Mouse (Mus musculus): Measurements from ENCODE around the gene Sema6d. TPM values are rescaled to one million over a fixed set of nuclear protein-coding genes. Genes with fewer than 3 reads are reported as not detected.
A peak's percentile ranks its signal among the peaks of the same experiment; 100 is the strongest.

The Sema6d gene
- polyA plus RNA-seq, 1 experiment from 2014 or later = 41.3 TPM

DNA sequence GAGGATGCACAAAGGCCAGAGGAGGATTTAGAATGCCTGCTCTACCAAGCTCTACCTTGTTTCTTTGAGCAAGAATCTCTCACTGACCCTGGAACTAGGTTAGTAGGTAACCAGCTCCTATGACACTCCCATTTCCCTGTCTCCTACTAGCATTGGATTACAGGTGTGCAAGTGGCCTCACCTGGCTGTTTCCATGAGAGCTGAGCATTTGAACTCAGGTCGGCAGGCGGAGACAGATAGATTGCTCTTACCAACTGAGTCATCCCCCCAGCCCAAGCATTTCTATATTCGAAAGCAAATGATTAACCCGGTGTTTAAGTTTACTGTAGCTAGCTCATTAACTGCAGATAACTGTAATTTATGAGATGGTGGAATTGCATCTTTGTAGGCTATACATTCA, 503.0 kb downstream of the Sema6d start:
- ATAC-seq = no peak
- H3K36me3 ChIP-seq (ENCODE audit: control insufficient read depth, insufficient read depth, low read length) = no peaks in the 10 kb centered on the region
- no peak overlapping the region for H3K9ac ChIP-seq (ENCODE audit: low read depth, low read length)
- no peak overlapping the region for H3K4me2 ChIP-seq (ENCODE audit: low read length)
- no peaks in the 10 kb centered on the region for H3K4me1 ChIP-seq (ENCODE audit: control insufficient read depth, insufficient read depth, low read depth, low read length)
- H3K27ac ChIP-seq (ENCODE audit: low read depth, low read length) = no peak overlapping the region
- 91% methylated on average over 4 of the region's 4 CpGs for WGBS
- no peaks in the 10 kb centered on the region for H3K9me3 ChIP-seq (ENCODE audit: control insufficient read depth, low read length)
- no peak overlapping the region for H3K4me3 ChIP-seq (ENCODE audit: low read length)
- H3K27me3 ChIP-seq (replicated peaks; ENCODE audit: control insufficient read depth, insufficient read depth, low read length) = no peaks in the 10 kb centered on the region

DNA sequence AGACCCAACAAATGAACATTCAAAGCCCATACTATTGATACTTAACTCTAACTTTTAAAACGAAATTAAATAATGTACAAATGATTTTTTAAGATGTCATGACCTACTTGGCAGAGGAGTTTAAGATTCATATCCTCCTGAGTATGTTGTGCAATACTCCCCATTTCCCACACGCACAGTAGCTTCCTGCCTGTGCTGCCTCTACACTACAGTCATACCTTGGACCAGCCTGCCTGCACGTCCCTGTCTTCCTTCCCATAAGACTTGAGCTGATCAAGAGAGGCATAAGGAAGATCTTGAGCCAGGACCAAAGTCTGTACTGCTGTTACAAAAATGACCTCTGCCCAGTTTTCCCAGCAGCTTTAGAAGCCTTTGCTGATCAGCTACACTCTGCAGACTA, 509.2 kb downstream of the Sema6d start:
- ATAC-seq = no peak
- no peak overlapping the region for H3K4me3 ChIP-seq (ENCODE audit: low read length)
- no peak overlapping the region for H3K4me2 ChIP-seq (ENCODE audit: low read length)
- H3K4me1 ChIP-seq (ENCODE audit: control insufficient read depth, insufficient read depth, low read depth, low read length) = no peaks in the 10 kb centered on the region
- no peak overlapping the region for H3K9ac ChIP-seq (ENCODE audit: low read depth, low read length)
- 79% methylated on average over 3 of the region's 3 CpGs for WGBS
- no peaks in the 10 kb centered on the region for H3K9me3 ChIP-seq (ENCODE audit: control insufficient read depth, low read length)
- H3K27me3 ChIP-seq (replicated peaks; ENCODE audit: control insufficient read depth, insufficient read depth, low read length) = no peaks in the 10 kb centered on the region
- H3K27ac ChIP-seq (ENCODE audit: low read depth, low read length) = no peak overlapping the region
- no peaks in the 10 kb centered on the region for H3K36me3 ChIP-seq (ENCODE audit: control insufficient read depth, insufficient read depth, low read length)

GRCm38 (mm10) chr2:124601702-124602378, 512.1 kb downstream of the Sema6d start:
- Histone ChIP-seq H3K9me3 (ENCODE audit: control insufficient read depth, low read length) (no peaks in the 10 kb centered on the region), H3K27ac (ENCODE audit: low read depth, low read length) (no peak overlapping the region), H3K4me2 (ENCODE audit: low read length) (no peak overlapping the region), H3K9ac (ENCODE audit: low read depth, low read length) (no peak overlapping the region), H3K4me1 (ENCODE audit: control insufficient read depth, insufficient read depth, low read depth, low read length) (no peaks in the 10 kb centered on the region), H3K36me3 (ENCODE audit: control insufficient read depth, insufficient read depth, low read length) (no peaks in the 10 kb centered on the region), H3K4me3 (ENCODE audit: low read length) (no peak overlapping the region), H3K27me3 (replicated peaks; ENCODE audit: control insufficient read depth, insufficient read depth, low read length) (no peaks in the 10 kb centered on the region)
- no peak for ATAC-seq
- WGBS = 83% methylated on average over 9 of the region's 9 CpGs

DNA sequence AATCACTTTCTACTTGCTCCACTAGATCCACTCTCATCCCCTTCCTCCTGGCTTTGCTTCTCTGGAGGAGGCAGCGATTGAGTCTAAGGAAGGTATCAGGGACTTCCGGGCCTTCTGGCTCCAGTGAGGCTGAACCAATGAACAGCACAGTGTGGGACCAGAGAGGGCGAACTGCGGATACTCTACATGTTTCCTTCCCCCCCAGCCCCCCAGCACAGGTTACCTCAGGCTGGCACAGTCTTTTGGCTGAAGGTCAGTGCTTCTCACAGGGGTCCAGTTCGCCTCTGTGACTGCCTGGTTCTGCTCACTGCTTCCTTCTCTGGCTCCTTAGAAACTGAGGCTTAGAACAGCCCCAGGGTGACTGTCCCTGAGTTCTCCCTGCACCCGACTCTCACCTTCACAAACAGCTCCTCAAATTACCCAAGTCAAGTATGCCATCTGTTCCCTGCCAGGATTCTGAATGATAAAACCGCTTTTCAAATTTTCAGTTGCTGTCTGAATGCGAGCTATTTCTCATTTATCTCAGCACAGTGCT, 512.7 kb downstream of the Sema6d start:
- Histone ChIP-seq H3K36me3 (ENCODE audit: control insufficient read depth, insufficient read depth, low read length) (no peaks in the 10 kb centered on the region), H3K9me3 (ENCODE audit: control insufficient read depth, low read length) (no peaks in the 10 kb centered on the region), H3K4me2 (ENCODE audit: low read length) (no peak overlapping the region), H3K9ac (ENCODE audit: low read depth, low read length) (no peak overlapping the region), H3K4me1 (ENCODE audit: control insufficient read depth, insufficient read depth, low read depth, low read length) (no peaks in the 10 kb centered on the region), H3K27ac (ENCODE audit: low read depth, low read length) (no peak overlapping the region), H3K27me3 (replicated peaks; ENCODE audit: control insufficient read depth, insufficient read depth, low read length) (no peaks in the 10 kb centered on the region), H3K4me3 (ENCODE audit: low read length) (no peak overlapping the region)
- no peak; the same call in 1 of the 2 replicates for ATAC-seq
- 50% methylated on average over 8 of the region's 8 CpGs for WGBS

DNA sequence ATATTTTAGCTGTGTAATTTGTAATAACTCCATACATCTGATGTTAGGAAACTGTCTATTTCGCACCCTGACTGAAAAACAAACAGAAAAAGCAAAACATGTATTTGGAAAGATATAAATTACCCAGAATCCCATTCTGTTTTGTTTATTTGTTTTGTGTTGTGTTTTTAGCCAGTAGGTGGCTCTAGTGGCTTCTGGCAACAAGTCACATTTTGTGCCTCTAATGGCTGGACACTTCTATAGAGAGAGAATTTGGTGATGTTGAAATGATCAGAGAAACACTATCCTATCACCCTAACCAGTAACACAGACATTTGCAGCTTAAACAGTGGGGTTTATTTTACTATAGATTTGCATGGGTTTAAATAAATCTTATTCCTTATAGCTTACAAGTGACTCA, 515.6 kb downstream of the Sema6d start:
- no peak for ATAC-seq

GRCm38 (mm10) chr2:124607986-124608385, 518.2 kb downstream of the Sema6d start:
- ATAC-seq = no peak
- 69% methylated on average over 5 of the region's 5 CpGs for WGBS

More for the DNA sequence above, 515.6 kb downstream of the Sema6d start:
- Histone ChIP-seq H3K4me1 (ENCODE audit: control insufficient read depth, insufficient read depth, low read depth, low read length) (peaks cover 8% of the 10 kb centered on the region), H3K4me3 (ENCODE audit: low read length) (no peak overlapping the region), H3K9me3 (ENCODE audit: control insufficient read depth, low read length) (no peaks in the 10 kb centered on the region), H3K36me3 (ENCODE audit: control insufficient read depth, insufficient read depth, low read length) (no peaks in the 10 kb centered on the region), H3K27me3 (replicated peaks; ENCODE audit: control insufficient read depth, insufficient read depth, low read length) (no peaks in the 10 kb centered on the region), H3K4me2 (ENCODE audit: low read length) (no peak overlapping the region), H3K27ac (ENCODE audit: low read depth, low read length) (no peak overlapping the region), H3K9ac (ENCODE audit: low read depth, low read length) (no peak overlapping the region)
- WGBS = 76% methylated on average over 1 of the region's 1 CpGs

GRCm38 (mm10) chr2:124608546-124608945, 518.8 kb downstream of the Sema6d start:
- no peaks in the 10 kb centered on the region for H3K27me3 ChIP-seq (replicated peaks; ENCODE audit: control insufficient read depth, insufficient read depth, low read length)
- no peak overlapping the region for H3K9ac ChIP-seq (ENCODE audit: low read depth, low read length)
- H3K36me3 ChIP-seq (ENCODE audit: control insufficient read depth, insufficient read depth, low read length) = no peaks in the 10 kb centered on the region
- H3K4me1 ChIP-seq (ENCODE audit: control insufficient read depth, insufficient read depth, low read depth, low read length) = peaks cover 23% of the 10 kb centered on the region
- H3K4me3 ChIP-seq (ENCODE audit: low read length) = no peak overlapping the region
- ATAC-seq = no peak
- WGBS = 65% methylated on average over 4 of the region's 4 CpGs
- no peak overlapping the region for H3K27ac ChIP-seq (ENCODE audit: low read depth, low read length)
- H3K4me2 ChIP-seq (ENCODE audit: low read length) = no peak overlapping the region
- no peaks in the 10 kb centered on the region for H3K9me3 ChIP-seq (ENCODE audit: control insufficient read depth, low read length)

More at GRCm38 (mm10) chr2:124607986-124608385, 518.2 kb downstream of the Sema6d start:
- H3K36me3 ChIP-seq (ENCODE audit: control insufficient read depth, insufficient read depth, low read length) = no peaks in the 10 kb centered on the region
- no peak overlapping the region for H3K27ac ChIP-seq (ENCODE audit: low read depth, low read length)
- peaks cover 18% of the 10 kb centered on the region for H3K4me1 ChIP-seq (ENCODE audit: control insufficient read depth, insufficient read depth, low read depth, low read length)
- H3K9ac ChIP-seq (ENCODE audit: low read depth, low read length) = no peak overlapping the region
- no peak overlapping the region for H3K4me3 ChIP-seq (ENCODE audit: low read length)
- H3K4me2 ChIP-seq (ENCODE audit: low read length) = no peak overlapping the region
- H3K27me3 ChIP-seq (replicated peaks; ENCODE audit: control insufficient read depth, insufficient read depth, low read length) = no peaks in the 10 kb centered on the region
- H3K9me3 ChIP-seq (ENCODE audit: control insufficient read depth, low read length) = no peaks in the 10 kb centered on the region

DNA sequence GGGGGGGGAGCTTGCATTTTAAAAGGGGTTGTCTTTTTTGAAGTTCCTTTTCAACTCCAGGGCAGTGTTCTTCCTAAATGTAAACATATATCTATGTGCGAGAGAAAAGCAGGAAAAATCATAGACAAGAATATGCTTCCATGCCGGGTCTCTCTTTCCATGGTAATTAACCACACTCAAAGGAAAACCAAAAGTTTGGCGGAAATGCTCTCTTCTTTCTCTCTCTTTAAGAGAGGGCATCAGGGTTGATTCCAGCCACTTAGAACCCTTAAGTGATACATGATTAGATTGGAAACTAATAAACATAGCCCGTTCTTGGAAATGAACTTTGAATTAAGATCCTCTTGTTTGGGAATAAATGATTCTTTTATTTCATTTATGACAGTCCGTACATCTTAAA, 519.2 kb downstream of the Sema6d start:
- no peaks in the 10 kb centered on the region for H3K27me3 ChIP-seq (replicated peaks; ENCODE audit: control insufficient read depth, insufficient read depth, low read length)
- peak overlapping the region; percentile 97; the same call in 1 of the 2 replicates for H3K27ac ChIP-seq (ENCODE audit: low read depth, low read length)
- no peaks in the 10 kb centered on the region for H3K36me3 ChIP-seq (ENCODE audit: control insufficient read depth, insufficient read depth, low read length)
- H3K4me2 ChIP-seq (ENCODE audit: low read length) = peak overlapping the region; percentile 80
- ATAC-seq = no peak
- no peaks in the 10 kb centered on the region for H3K9me3 ChIP-seq (ENCODE audit: control insufficient read depth, low read length)
- 14% methylated on average over 5 of the region's 5 CpGs for WGBS
- H3K4me1 ChIP-seq (ENCODE audit: control insufficient read depth, insufficient read depth, low read depth, low read length) = peaks cover 28% of the 10 kb centered on the region
- H3K9ac ChIP-seq (ENCODE audit: low read depth, low read length) = no peak overlapping the region; the same call in 1 of the 2 replicates
- peak overlapping the region; percentile 66 for H3K4me3 ChIP-seq (ENCODE audit: low read length)

- H3K27ac ChIP-seq (ENCODE audit: low read depth, low read length) = peak overlapping the region; percentile 97
- H3K9me3 ChIP-seq (ENCODE audit: control insufficient read depth, low read length) = no peaks in the 10 kb centered on the region
- peaks cover 34% of the 10 kb centered on the region for H3K4me1 ChIP-seq (ENCODE audit: control insufficient read depth, insufficient read depth, low read depth, low read length)
- no peaks in the 10 kb centered on the region for H3K36me3 ChIP-seq (ENCODE audit: control insufficient read depth, insufficient read depth, low read length)
- no peaks in the 10 kb centered on the region for H3K27me3 ChIP-seq (replicated peaks; ENCODE audit: control insufficient read depth, insufficient read depth, low read length)
- peak overlapping the region; percentile 80 for H3K4me2 ChIP-seq (ENCODE audit: low read length)
- peak overlapping the region; percentile 66 for H3K4me3 ChIP-seq (ENCODE audit: low read length)
- H3K9ac ChIP-seq (ENCODE audit: low read depth, low read length) = peak overlapping the region; percentile 89
- whole genome bisulfite sequencing = under 1% methylated on average over 62 of the region's 80 CpGs
- ATAC-seq = peak; percentile 86
These were observed 520.2 kb downstream of the Sema6d start for GRCm38 (mm10) chr2:124609711-124610585.

All from hindbrain, embryonic 16.5 days (tissue).